Mouse (Mus musculus) testis, postnatal 14 days (tissue): Measurements from ENCODE around the gene Sdc1.

Experiments used
- DNase-seq: peaks from one replicate; pipeline ENCODE4 v3.0.0; 2021; ENCODE audit warnings: low spot score

Sdc1 gene

GRCm38 (mm10) chr12:8770946-8771843, at the start of gene Sdc1:
Gene Sdc1, plus strand, starts transcription at chr12:8771323.
- DNase-seq: peak; percentile 83

- no peak for DNase-seq
These were observed 44.2 kb upstream of the Sdc1 start for GRCm38 (mm10) chr12:8726890-8727289.

- DNase-seq: no peak
These were observed 42.4 kb upstream of the Sdc1 start for GRCm38 (mm10) chr12:8728739-8729138.

- no peak for DNase-seq
These were observed 17.5 kb upstream of the Sdc1 start for GRCm38 (mm10) chr12:8753654-8754053.

GRCm38 (mm10) chr12:8754116-8754515, 17.0 kb upstream of the Sdc1 start:
- no peak for DNase-seq

- DNase-seq: no peak
These were observed 13.1 kb upstream of the Sdc1 start for GRCm38 (mm10) chr12:8758029-8758428.

- DNase-seq: no peak
These were observed 12.0 kb upstream of the Sdc1 start for GRCm38 (mm10) chr12:8759115-8759514.

GRCm38 (mm10) chr12:8759779-8760178, 11.3 kb upstream of the Sdc1 start:
- DNase-seq: peak; percentile 2

GRCm38 (mm10) chr12:8760561-8760960, 10.6 kb upstream of the Sdc1 start:
- DNase-seq: peak; percentile 2

- DNase-seq: peak; percentile 7
These were observed 10.1 kb upstream of the Sdc1 start for GRCm38 (mm10) chr12:8761058-8761457.

- no peak for DNase-seq
These were observed 8.5 kb upstream of the Sdc1 start for GRCm38 (mm10) chr12:8762667-8763066.

GRCm38 (mm10) chr12:8764221-8764930, 6.7 kb upstream of the Sdc1 start:
- DNase-seq: no peak

- no peak for DNase-seq
These were observed 789 bp downstream of the Sdc1 start for GRCm38 (mm10) chr12:8771844-8772380.

GRCm38 (mm10) chr12:8772451-8773143, 1.5 kb downstream of the Sdc1 start:
- peak; percentile 54 for DNase-seq

- DNase-seq: no peak
These were observed 2.2 kb downstream of the Sdc1 start for GRCm38 (mm10) chr12:8773336-8773735.

GRCm38 (mm10) chr12:8774183-8774582, 3.1 kb downstream of the Sdc1 start:
- no peak for DNase-seq

GRCm38 (mm10) chr12:8776206-8776605, 5.1 kb downstream of the Sdc1 start:
- DNase-seq: no peak

GRCm38 (mm10) chr12:8776741-8777140, 5.6 kb downstream of the Sdc1 start:
- DNase-seq: no peak

- no peak for DNase-seq
These were observed 7.0 kb downstream of the Sdc1 start for GRCm38 (mm10) chr12:8778106-8778505.

GRCm38 (mm10) chr12:8779851-8780250, 8.7 kb downstream of the Sdc1 start:
- no peak for DNase-seq

GRCm38 (mm10) chr12:8781121-8781520, 10.0 kb downstream of the Sdc1 start:
- no peak for DNase-seq

- DNase-seq: peak; percentile 28
These were observed 10.7 kb downstream of the Sdc1 start for GRCm38 (mm10) chr12:8781681-8782378.
